In genomic region chr6:66964222-66964621, GRCm38 (mm10) we compare ENCODE assay signal across 9 mouse cellular contexts.
DNase-seq lines count a peak whose midpoint lies in the region; ATAC-seq and TF ChIP-seq lines count a peak whose summit lies in the region.
"Had no signal": no experiment of that assay in that cellular context is flagged by ENCODE, and none has a peak within 500 bp of the region (broad histone marks: within the 10 kb centered on the region; RNA-seq: fewer than 3 reads in every experiment).

No protein-coding gene starts in this region.

- no peaks in the 10 kb centered on the region for H3K36me3 ChIP-seq in neural tube, embryonic 11.5 days (ENCODE audit: control insufficient read depth, insufficient read depth, low read length)
- H3K36me3 ChIP-seq in forebrain, embryonic 11.5 days (ENCODE audit: control insufficient read depth, insufficient read depth, low read length): no peaks in the 10 kb centered on the region
- no peaks in the 10 kb centered on the region for H3K36me3 ChIP-seq in liver, embryonic 16.5 days (ENCODE audit: control insufficient read depth, insufficient read depth)
- H3K36me3 ChIP-seq in stomach, postnatal 0 days (ENCODE audit: control insufficient read depth, insufficient read depth, low read length): no peaks in the 10 kb centered on the region
- H3K36me3 ChIP-seq: heart, embryonic 15.5 days had no signal

- 38% methylated on average over 4 of the region's 4 CpGs for WGBS in neural tube, embryonic 11.5 days
- 51% methylated on average over 4 of the region's 4 CpGs for WGBS in forebrain, embryonic 11.5 days
- WGBS in liver, embryonic 16.5 days (ENCODE audit: insufficient replicate concordance): 38% methylated on average over 4 of the region's 4 CpGs
- 67% methylated on average over 4 of the region's 4 CpGs for WGBS in stomach, postnatal 0 days

- peak; percentile 55 for DNase-seq in neural tube, embryonic 11.5 days (ENCODE audit: low spot score)
- DNase-seq in neural tube, embryonic 10.5 days (ENCODE audit: extremely low spot score, low spot score): no peak
- no peak for DNase-seq in forebrain, embryonic 11.5 days (ENCODE audit: low spot score)
- no peak for DNase-seq in stomach, postnatal 0 days (ENCODE audit: low spot score)
- no peak for DNase-seq in kidney, postnatal 36 days
- no peak for DNase-seq in kidney, adult 18-20 months
- no peak for DNase-seq in cerebellum, postnatal 36 days

- no peak for TF ChIP-seq EP300 in stomach, postnatal 0 days (optimal IDR thresholded peaks at IDR 0.05)

- ATAC-seq in neural tube, embryonic 11.5 days (ENCODE audit: insufficient read depth, low FRiP score, low TSS enrichment): peak; percentile 86
- peak; percentile 83 for ATAC-seq in forebrain, embryonic 11.5 days (replicated peaks; ENCODE audit: low FRiP score)
- ATAC-seq in liver, embryonic 16.5 days (ENCODE audit: low read depth): peak; percentile 66
- 0 out of 2 replicates have a peak, but pooled peaks have one; percentile 39 for ATAC-seq in stomach, postnatal 0 days (ENCODE audit: low FRiP score, low TSS enrichment)

- no peak overlapping the region for H3K4me2 ChIP-seq in neural tube, embryonic 11.5 days (ENCODE audit: low read depth)
- no peak overlapping the region for H3K4me2 ChIP-seq in forebrain, embryonic 11.5 days (ENCODE audit: low read depth, low read length, severe bottlenecking)
- no peak overlapping the region for H3K4me2 ChIP-seq in liver, embryonic 16.5 days (ENCODE audit: low read depth, low read length)
- H3K4me2 ChIP-seq in stomach, postnatal 0 days (replicated peaks; ENCODE audit: low read depth): no peak overlapping the region
- H3K4me2 ChIP-seq: heart, embryonic 15.5 days had no signal

- no peaks in the 10 kb centered on the region for H3K9me3 ChIP-seq in neural tube, embryonic 11.5 days (ENCODE audit: control insufficient read depth, low read length)
- no peaks in the 10 kb centered on the region for H3K9me3 ChIP-seq in forebrain, embryonic 11.5 days (ENCODE audit: control insufficient read depth, low read length)
- no peaks in the 10 kb centered on the region for H3K9me3 ChIP-seq in liver, embryonic 16.5 days (replicated peaks; ENCODE audit: control insufficient read depth, low read length)
- H3K9me3 ChIP-seq in stomach, postnatal 0 days (ENCODE audit: control insufficient read depth, low read length): no peaks in the 10 kb centered on the region
- H3K9me3 ChIP-seq: heart, embryonic 15.5 days had no signal

- no peaks in the 10 kb centered on the region for H3K27me3 ChIP-seq in neural tube, embryonic 11.5 days (ENCODE audit: control insufficient read depth, insufficient read depth, low read length)
- H3K27me3 ChIP-seq in forebrain, embryonic 11.5 days (ENCODE audit: control insufficient read depth, insufficient read depth, low read length): no peaks in the 10 kb centered on the region
- no peaks in the 10 kb centered on the region for H3K27me3 ChIP-seq in liver, embryonic 16.5 days (ENCODE audit: control insufficient read depth, insufficient read depth, low read depth, low read length)
- no peaks in the 10 kb centered on the region for H3K27me3 ChIP-seq in stomach, postnatal 0 days (ENCODE audit: control insufficient read depth, insufficient read depth, low read length)
- H3K27me3 ChIP-seq: heart, embryonic 15.5 days had no signal

- H3K4me1 ChIP-seq in neural tube, embryonic 11.5 days (ENCODE audit: control insufficient read depth, insufficient read depth, low read length): peaks cover 6% of the 10 kb centered on the region; the same call in 1 of the 2 replicates
- peaks cover 3% of the 10 kb centered on the region for H3K4me1 ChIP-seq in forebrain, embryonic 11.5 days (replicated peaks; ENCODE audit: control insufficient read depth, insufficient read depth, low read length)
- peaks cover 14% of the 10 kb centered on the region for H3K4me1 ChIP-seq in liver, embryonic 16.5 days (ENCODE audit: control insufficient read depth, low read depth, low read length)
- 0 out of 2 replicates have a peak, but pooled peaks cover 2% of the 10 kb centered on the region for H3K4me1 ChIP-seq in stomach, postnatal 0 days (replicated peaks; ENCODE audit: control insufficient read depth, insufficient read depth)

- H3K27ac ChIP-seq in neural tube, embryonic 11.5 days (ENCODE audit: low read depth, low read length): no peak overlapping the region
- H3K27ac ChIP-seq in forebrain, embryonic 11.5 days (ENCODE audit: low read depth, low read length): no peak overlapping the region
- no peak overlapping the region for H3K27ac ChIP-seq in liver, embryonic 16.5 days (ENCODE audit: low read length)
- H3K27ac ChIP-seq in stomach, postnatal 0 days (replicated peaks): no peak overlapping the region
- H3K27ac ChIP-seq: heart, embryonic 15.5 days had no signal

- H3K9ac ChIP-seq in neural tube, embryonic 11.5 days (ENCODE audit: low read length): no peak overlapping the region
- H3K9ac ChIP-seq in forebrain, embryonic 11.5 days (ENCODE audit: low read length): no peak overlapping the region
- no peak overlapping the region for H3K9ac ChIP-seq in liver, embryonic 16.5 days (ENCODE audit: low read depth, low read length)
- H3K9ac ChIP-seq in stomach, postnatal 0 days (ENCODE audit: low read length): no peak overlapping the region
- H3K9ac ChIP-seq: heart, embryonic 15.5 days had no signal

- TF ChIP-seq CTCF in stomach, postnatal 0 days (IDR thresholded peaks at IDR 0.05; ENCODE audit: low read depth): no peak

- H3K4me3 ChIP-seq in neural tube, embryonic 11.5 days (ENCODE audit: low read depth, low read length): no peak overlapping the region
- no peak overlapping the region for H3K4me3 ChIP-seq in forebrain, embryonic 11.5 days (ENCODE audit: low read depth, low read length)
- H3K4me3 ChIP-seq in liver, embryonic 16.5 days (ENCODE audit: low read depth, low read length): no peak overlapping the region
- no peak overlapping the region for H3K4me3 ChIP-seq in stomach, postnatal 0 days (ENCODE audit: low read depth, low read length)
- H3K4me3 ChIP-seq: heart, embryonic 15.5 days had no signal
